Mouse (Mus musculus): ENCODE results near the gene Rnf144b.

GRCm38 (mm10) chr13:47247156-47247800 lies 124.8 kb downstream of the Rnf144b start:
- TF ChIP-seq POLR2AphosphoS2 (IDR thresholded peaks at IDR 0.05; ENCODE audit: insufficient read length, low read depth) = no peak
- TF ChIP-seq MAX (IDR thresholded peaks at IDR 0.05; ENCODE audit: low read depth) = no peak
- TF ChIP-seq MYOD1 (IDR thresholded peaks at IDR 0.05; ENCODE audit: control insufficient read depth in 1 of 3, insufficient read length in 2 of 3, low read depth in 2 of 3) = no peak
- TF ChIP-seq POLR2A (IDR thresholded peaks at IDR 0.05; ENCODE audit: insufficient read length, low read depth) = no peak
- TF ChIP-seq E2F4 (IDR thresholded peaks at IDR 0.05; ENCODE audit: insufficient read depth) = no peak
- no peak for TF ChIP-seq REST (IDR thresholded peaks at IDR 0.05; ENCODE audit: insufficient read depth, insufficient read length)
- TF ChIP-seq USF1 (IDR thresholded peaks at IDR 0.05; ENCODE audit: low read depth) = no peak
- TF ChIP-seq SRF (IDR thresholded peaks at IDR 0.05; ENCODE audit: control insufficient read depth, insufficient read length, low read depth) = no peak
- TF ChIP-seq CEBPB (IDR thresholded peaks at IDR 0.05; ENCODE audit: insufficient read depth, poor library complexity, severe bottlenecking) = no peak
